Mouse (Mus musculus) cortical plate, adult 2 months (tissue): ENCODE data around the gene Ssr1.

Source experiments
- CTCF ChIP-seq: fragments of 200-500 bp; IDR thresholded peaks from 2 replicates; pipeline ENCODE4 v1.5.1; 2011; ENCODE audit warnings: mild to moderate bottlenecking, control low read depth, low read length; ENCODE audit not compliant: insufficient read depth; ENCODE audit errors: extremely low read depth
- POLR2A ChIP-seq: fragments of 200-500 bp; IDR thresholded peaks from 2 replicates; pipeline ENCODE4 v1.6.1; 2011; ENCODE audit warnings: mild to moderate bottlenecking, low read length, control low read depth; ENCODE audit not compliant: insufficient read depth; ENCODE audit errors: extremely low read depth

GRCm38 (mm10) chr13:37930091-37930490 lies 63.9 kb downstream of the Ssr1 start:
- TF ChIP-seq POLR2A (no peak), CTCF (no peak)
